Mouse (Mus musculus): Measurements from ENCODE around the gene Rccd1. TPM values are rescaled to one million over a fixed set of nuclear protein-coding genes. Genes with fewer than 3 reads are reported as not detected.

Rccd1 gene
- polyA plus RNA-seq, 1 experiment from 2014 or later, result 7.5 TPM

DNA sequence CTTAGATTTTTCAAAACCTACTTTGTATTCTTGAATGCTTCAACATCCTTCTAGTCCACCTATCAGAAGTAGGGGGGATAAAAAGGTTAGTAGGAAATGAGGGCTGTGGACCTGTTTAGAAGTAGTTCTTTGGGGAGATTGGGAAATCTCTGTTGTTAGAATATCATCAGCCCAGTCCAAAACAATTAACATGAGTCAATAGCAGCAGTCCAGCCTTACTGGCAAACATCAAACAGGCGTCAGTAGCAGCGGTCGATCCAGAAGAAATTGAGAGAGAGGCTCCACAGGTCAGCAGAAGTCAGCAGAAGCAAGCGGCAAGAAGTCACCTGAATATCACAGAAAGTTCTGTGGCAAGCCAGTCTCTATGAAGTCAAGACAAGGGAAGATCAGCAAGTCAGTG lies 79.4 kb downstream of the Rccd1 start:
- WGBS, result 88% methylated on average over 4 of the region's 4 CpGs
- no peak overlapping the region for H3K27ac ChIP-seq (replicated peaks; ENCODE audit: low read depth, low read length)

More for the DNA sequence above, 79.4 kb downstream of the Rccd1 start:
- Histone ChIP-seq H3K9me3 (replicated peaks; ENCODE audit: control insufficient read depth, low read length) (no peaks in the 10 kb centered on the region), H3K36me3 (replicated peaks; ENCODE audit: control insufficient read depth, insufficient read depth, low read depth, low read length) (no peaks in the 10 kb centered on the region), H3K27me3 (ENCODE audit: control insufficient read depth, insufficient read depth, low read length) (no peaks in the 10 kb centered on the region), H3K4me1 (ENCODE audit: control insufficient read depth, insufficient read depth, low read length) (no peaks in the 10 kb centered on the region), H3K4me3 (ENCODE audit: low read depth, low read length) (no peak overlapping the region), H3K9ac (replicated peaks; ENCODE audit: low read length) (no peak overlapping the region), H3K4me2 (ENCODE audit: low read depth, low read length) (no peak overlapping the region)
- DNase-seq (ENCODE audit: low spot score), result no peak
- ATAC-seq (replicated peaks; ENCODE audit: insufficient number of reproducible peaks, low FRiP score, low TSS enrichment, low read depth), result no peak

Other genes with a start within 250 kb of the Rccd1 start
- gene Idh2, start 209.1 kb downstream of the Rccd1 start, polyA plus RNA-seq (2014; fragmentation: Nextera tagmentation; extraction: Ambion mirVana), result 488 and 508 TPM in 2 replicates
- 6.9 and 7.7 TPM in 2 replicates for gene Sema4b, start 137.6 kb downstream of the Rccd1 start, polyA plus RNA-seq (2014; fragmentation: Nextera tagmentation; extraction: Ambion mirVana)
- 53.7 and 59.5 TPM in 2 replicates for gene Cib1, start 91.6 kb downstream of the Rccd1 start, polyA plus RNA-seq (2014; fragmentation: Nextera tagmentation; extraction: Ambion mirVana)
- 2.2 and 3.9 TPM in 2 replicates for gene Gdpgp1, start 91.6 kb downstream of the Rccd1 start, polyA plus RNA-seq (2014; fragmentation: Nextera tagmentation; extraction: Ambion mirVana)
- gene Ttll13, start 78.1 kb downstream of the Rccd1 start, polyA plus RNA-seq (2014; fragmentation: Nextera tagmentation; extraction: Ambion mirVana), result 0.13 and 0.35 TPM in 2 replicates
- 50.2 and 53.4 TPM in 2 replicates for gene Ngrn, start 63.2 kb downstream of the Rccd1 start, polyA plus RNA-seq (2014; fragmentation: Nextera tagmentation; extraction: Ambion mirVana)
- gene Vps33b, start 54.8 kb downstream of the Rccd1 start, polyA plus RNA-seq (2014; fragmentation: Nextera tagmentation; extraction: Ambion mirVana), result 7.7 and 10.1 TPM in 2 replicates
- 154 and 172 TPM in 2 replicates for gene Prc1, start 30.0 kb downstream of the Rccd1 start, polyA plus RNA-seq (2014; fragmentation: Nextera tagmentation; extraction: Ambion mirVana)
- gene Unc45a, start 16.6 kb upstream of the Rccd1 start, polyA plus RNA-seq (2014; fragmentation: Nextera tagmentation; extraction: Ambion mirVana), result 26.5 and 31.1 TPM in 2 replicates
- 25.7 and 28.4 TPM in 2 replicates for gene Hddc3, start 18.6 kb upstream of the Rccd1 start, polyA plus RNA-seq (2014; fragmentation: Nextera tagmentation; extraction: Ambion mirVana)
- gene Man2a2, start 46.9 kb upstream of the Rccd1 start, polyA plus RNA-seq (2014; fragmentation: Nextera tagmentation; extraction: Ambion mirVana), result 6.6 and 9.3 TPM in 2 replicates
- 6.6 and 8.3 TPM in 2 replicates for gene Fes, start 63.5 kb upstream of the Rccd1 start, polyA plus RNA-seq (2014; fragmentation: Nextera tagmentation; extraction: Ambion mirVana)
- 5.2 and 6.0 TPM in 2 replicates for gene Furin, start 81.0 kb upstream of the Rccd1 start, polyA plus RNA-seq (2014; fragmentation: Nextera tagmentation; extraction: Ambion mirVana)
- 40.1 and 45.9 TPM in 2 replicates for gene Blm, start 210.7 kb upstream of the Rccd1 start, polyA plus RNA-seq (2014; fragmentation: Nextera tagmentation; extraction: Ambion mirVana)

Data from embryonic facial prominence, embryonic 11.5 days (tissue).